Mouse (Mus musculus) lung, postnatal 0 days (tissue): ENCODE data around the gene Notum.

Source experiments
- CTCF ChIP-seq: IDR thresholded peaks from 2 replicates; pipeline ENCODE4 v1.5.1; 2016; ENCODE audit warnings: antibody characterized with exemption, mild to moderate bottlenecking
- EP300 ChIP-seq: IDR thresholded peaks from 2 replicates; pipeline ENCODE4 v1.6.1; 2016; ENCODE audit warnings: antibody characterized with exemption, mild to moderate bottlenecking, control low read depth

DNA sequence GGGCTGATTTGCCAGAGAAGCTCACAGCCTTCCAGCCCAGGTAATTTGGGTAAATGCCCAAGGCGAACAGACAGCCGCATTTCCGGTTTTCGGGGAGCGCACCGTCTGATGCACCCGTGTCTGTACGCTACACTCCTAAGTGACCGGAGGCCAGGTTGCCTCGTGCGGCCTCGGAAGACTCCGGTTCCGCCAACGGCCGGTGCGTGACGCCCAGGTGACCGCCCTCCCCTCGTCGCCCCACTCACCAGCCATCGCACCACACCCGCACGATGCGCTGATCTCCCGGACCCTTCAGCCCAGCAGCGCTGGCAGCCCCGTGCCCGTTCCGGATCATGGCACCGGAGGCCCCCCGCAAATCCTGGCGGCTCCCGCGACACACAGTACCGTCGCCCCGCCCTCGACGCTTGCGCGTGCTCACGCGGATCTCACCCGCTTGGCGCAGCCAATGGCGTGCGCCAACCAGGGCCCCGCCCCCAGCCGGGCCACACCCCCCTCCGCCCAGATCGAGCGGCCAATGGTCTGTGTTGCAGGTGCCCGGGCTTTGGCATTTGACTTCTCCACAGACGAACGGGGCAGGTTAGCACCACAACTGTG lies 43.4 kb downstream of the Notum start, which contains the start of gene Pcyt2:
- TF ChIP-seq CTCF (no peak), EP300 (no peak)
